Mouse (Mus musculus) kidney, adult 2 months (tissue): ENCODE results near the gene Bcar1. TPM values are rescaled to one million over a fixed set of nuclear protein-coding genes. Genes with fewer than 3 reads are reported as not detected.

ENCODE experiments used
- DNase-seq: peaks from one replicate; pipeline ENCODE4 v3.0.0; 2021
- H3K27ac ChIP-seq: fragments of 200-500 bp; 2 replicates; pipeline ENCODE4 v1.5.1; 2012; ENCODE audit warnings: low read depth, low read length, control low read depth, inconsistent platforms; ENCODE audit not compliant: insufficient read depth
- H3K27me3 ChIP-seq: fragments of 200-500 bp; replicated peaks from 2 replicates; pipeline ENCODE4 v1.6.1; 2012; ENCODE audit warnings: mild to moderate bottlenecking, moderate library complexity, low read length, inconsistent platforms; ENCODE audit not compliant: control insufficient read depth, insufficient read depth
- H3K36me3 ChIP-seq: fragments of 200-500 bp; 2 replicates; pipeline ENCODE4 v1.6.1; 2012; ENCODE audit warnings: mild to moderate bottlenecking, moderate library complexity, low read length, inconsistent platforms; ENCODE audit not compliant: control insufficient read depth, insufficient read depth
- H3K4me1 ChIP-seq: fragments of 200-500 bp; 2 replicates; pipeline ENCODE4 v1.6.1; 2011; ENCODE audit warnings: low read length; ENCODE audit not compliant: control insufficient read depth, insufficient read depth
- H3K4me3 ChIP-seq: fragments of 200-500 bp; 2 replicates; pipeline ENCODE4 v1.5.1; 2011; ENCODE audit warnings: mild to moderate bottlenecking, low read depth, low read length, control low read depth; ENCODE audit not compliant: insufficient read depth
- CTCF ChIP-seq: fragments of 200-500 bp; conservative IDR thresholded peaks from 2 replicates; pipeline ENCODE4 v1.5.1; 2011; ENCODE audit warnings: low read depth, mild to moderate bottlenecking, control low read depth, low read length, moderate library complexity, mixed read lengths; ENCODE audit not compliant: insufficient read depth, insufficient read length
- POLR2A ChIP-seq: fragments of 200-500 bp; IDR thresholded peaks from one replicate; pipeline ENCODE4 v1.6.1; 2011; ENCODE audit warnings: low read depth, low read length, control low read depth
- WGBS: fragments of 180-500 bp; shearing (Covaris S2); methylation state at CpG from one replicate; pipeline ENCODE4 v1.1.7; 2018; 5-methylcytosine and 5-hydroxymethylcytosine counted together
- polyA plus RNA-seq: library from polyadenylated mRNA; depleted of rRNA; stranded (reverse); fragments of >200 nt; gene quantifications from 2 replicates; pipeline ENCODE4 v1.2.3, GENCODE M21; 2012

The Bcar1 gene
- polyA plus RNA-seq, 1 experiment: 115 TPM

GRCm38 (mm10) chr8:111778801-111779200 lies 35.2 kb upstream of the Bcar1 start:
- no peak overlapping the region for H3K27ac ChIP-seq
- 83% methylated on average over 7 of the region's 7 CpGs for WGBS
- H3K4me1 ChIP-seq: peaks cover 5% of the 10 kb centered on the region; the same call in 1 of the 2 replicates
- TF ChIP-seq CTCF (no peak), POLR2A (no peak)
- H3K36me3 ChIP-seq: no peaks in the 10 kb centered on the region
- H3K27me3 ChIP-seq: no peaks in the 10 kb centered on the region
- H3K4me3 ChIP-seq: no peak overlapping the region
- DNase-seq: no peak

GRCm38 (mm10) chr8:111776492-111776891 lies 32.9 kb upstream of the Bcar1 start:
- 95% methylated on average over 4 of the region's 4 CpGs for WGBS
- Histone ChIP-seq H3K4me3 (no peak overlapping the region), H3K27ac (no peak overlapping the region), H3K4me1 (peaks cover 5% of the 10 kb centered on the region; the same call in 1 of the 2 replicates), H3K27me3 (no peaks in the 10 kb centered on the region), H3K36me3 (no peaks in the 10 kb centered on the region)
- no peak for DNase-seq
- TF ChIP-seq POLR2A (no peak), CTCF (no peak)

- no peak for DNase-seq
- TF ChIP-seq POLR2A: no peak
- Histone ChIP-seq H3K27ac (no peak overlapping the region), H3K27me3 (no peaks in the 10 kb centered on the region), H3K4me1 (peaks cover 5% of the 10 kb centered on the region; the same call in 1 of the 2 replicates), H3K36me3 (no peaks in the 10 kb centered on the region), H3K4me3 (no peak overlapping the region)
- 88% methylated on average over 6 of the region's 6 CpGs for WGBS
These were observed 32.2 kb upstream of the Bcar1 start for GRCm38 (mm10) chr8:111775766-111776165.

- WGBS: 94% methylated on average over 5 of the region's 5 CpGs
- TF ChIP-seq POLR2A: no peak
- no peak for TF ChIP-seq CTCF
These were observed 29.9 kb upstream of the Bcar1 start for GRCm38 (mm10) chr8:111773476-111773875.

GRCm38 (mm10) chr8:111773057-111773456 lies 29.4 kb upstream of the Bcar1 start:
- Histone ChIP-seq H3K36me3 (no peaks in the 10 kb centered on the region), H3K4me3 (no peak overlapping the region), H3K4me1 (no peaks in the 10 kb centered on the region), H3K27me3 (no peaks in the 10 kb centered on the region), H3K27ac (no peak overlapping the region)
- TF ChIP-seq POLR2A: no peak
- TF ChIP-seq CTCF: no peak
- 92% methylated on average over 7 of the region's 7 CpGs for WGBS
- DNase-seq: no peak

More at GRCm38 (mm10) chr8:111773476-111773875, 29.9 kb upstream of the Bcar1 start:
- no peaks in the 10 kb centered on the region for H3K4me1 ChIP-seq
- H3K27ac ChIP-seq: no peak overlapping the region
- no peaks in the 10 kb centered on the region for H3K27me3 ChIP-seq
- DNase-seq: no peak
- H3K36me3 ChIP-seq: no peaks in the 10 kb centered on the region
- H3K4me3 ChIP-seq: no peak overlapping the region

GRCm38 (mm10) chr8:111772083-111772482 lies 28.5 kb upstream of the Bcar1 start:
- Histone ChIP-seq H3K4me3 (no peak overlapping the region), H3K36me3 (no peaks in the 10 kb centered on the region), H3K4me1 (no peaks in the 10 kb centered on the region), H3K27ac (no peak overlapping the region), H3K27me3 (no peaks in the 10 kb centered on the region)
- peak; percentile 32 for DNase-seq
- WGBS: 67% methylated on average over 9 of the region's 9 CpGs
- TF ChIP-seq POLR2A (no peak), CTCF (no peak)

- H3K36me3 ChIP-seq: no peaks in the 10 kb centered on the region
- no peaks in the 10 kb centered on the region for H3K4me1 ChIP-seq
- DNase-seq: no peak
- H3K27me3 ChIP-seq: no peaks in the 10 kb centered on the region
- H3K27ac ChIP-seq: no peak overlapping the region
- TF ChIP-seq CTCF: no peak
- no peak for TF ChIP-seq POLR2A
- H3K4me3 ChIP-seq: no peak overlapping the region
- whole genome bisulfite sequencing: 92% methylated on average over 6 of the region's 6 CpGs
These were observed 28.0 kb upstream of the Bcar1 start for GRCm38 (mm10) chr8:111771625-111772020.

- no peak for DNase-seq
- TF ChIP-seq CTCF (no peak), POLR2A (no peak)
- no peak overlapping the region for H3K27ac ChIP-seq
- H3K4me3 ChIP-seq: no peak overlapping the region
- H3K27me3 ChIP-seq: no peaks in the 10 kb centered on the region
- WGBS: 76% methylated on average over 5 of the region's 5 CpGs
- no peaks in the 10 kb centered on the region for H3K36me3 ChIP-seq
- no peaks in the 10 kb centered on the region for H3K4me1 ChIP-seq
These were observed 27.5 kb upstream of the Bcar1 start for GRCm38 (mm10) chr8:111770958-111771624.
